Mouse (Mus musculus) embryonic facial prominence, embryonic 15.5 days (tissue): ENCODE results near the gene Lrmda. TPM values are rescaled to one million over a fixed set of nuclear protein-coding genes. Genes with fewer than 3 reads are reported as not detected.
A peak's percentile ranks its signal among the peaks of the same experiment; 100 is the strongest.
"Not testable (repeated sequence)": the region's sequence is repeated elsewhere in the genome, so short reads cannot be mapped to it uniquely, and the experiment has no call there.

Experiments
- ATAC-seq: fragments of 200-750 bp; cut with Nextera tagmentation; 2 replicates; pipeline ENCODE4 v1.8.0; 2017; ENCODE audit warnings: low read depth, moderate TSS enrichment; ENCODE audit not compliant: insufficient number of reproducible peaks, low FRiP score, low TSS enrichment
- H3K27ac ChIP-seq: fragments of 300-500 bp; sonication (generic); replicated peaks from 2 replicates; pipeline ENCODE4 v1.5.1; 2015; ENCODE audit warnings: mild to moderate bottlenecking, inconsistent platforms
- H3K27me3 ChIP-seq: fragments of 300-500 bp; sonication (generic); 2 replicates; pipeline ENCODE4 v1.6.1; 2015; ENCODE audit warnings: inconsistent platforms
- H3K36me3 ChIP-seq: fragments of 300-500 bp; sonication (generic); 2 replicates; pipeline ENCODE4 v1.6.1; 2015; ENCODE audit warnings: mild to moderate bottlenecking, inconsistent platforms
- H3K4me1 ChIP-seq: fragments of 300-500 bp; sonication (generic); 2 replicates; pipeline ENCODE4 v1.6.1; 2015; ENCODE audit warnings: inconsistent platforms
- H3K4me2 ChIP-seq: fragments of 300-500 bp; sonication (generic); replicated peaks from 2 replicates; pipeline ENCODE4 v1.6.1; 2015; ENCODE audit warnings: mild to moderate bottlenecking, inconsistent platforms
- H3K4me3 ChIP-seq: fragments of 300-500 bp; sonication (generic); replicated peaks from 2 replicates; pipeline ENCODE4 v1.5.1; 2015; ENCODE audit warnings: mild to moderate bottlenecking, inconsistent platforms
- H3K9ac ChIP-seq: fragments of 300-500 bp; sonication (generic); 2 replicates; pipeline ENCODE4 v1.6.1; 2015; ENCODE audit warnings: inconsistent platforms
- H3K9me3 ChIP-seq: fragments of 300-500 bp; sonication (generic); replicated peaks from 2 replicates; pipeline ENCODE4 v1.6.1; 2016; ENCODE audit warnings: inconsistent platforms
- WGBS: fragments of 180-500 bp; shearing (Covaris S2); methylation state at CpG from one replicate; pipeline ENCODE4 v1.1.7; 2015; 5-methylcytosine and 5-hydroxymethylcytosine counted together
- polyA plus RNA-seq: library from polyadenylated mRNA; unstranded; fragments of >200 nt; fragmentation: Nextera tagmentation; extraction: Ambion mirVana; gene quantifications from 2 replicates; pipeline ENCODE4 v1.2.1, GENCODE M21; 2015

Lrmda gene
- polyA plus RNA-seq, 1 experiment from 2014 or later: 0.64 TPM

- no peak overlapping the region for H3K27ac ChIP-seq
- H3K4me3 ChIP-seq: no peak overlapping the region
- WGBS: 91% methylated on average over 3 of the region's 3 CpGs
- ATAC-seq: no peak
- H3K4me2 ChIP-seq: no peak overlapping the region
- no peaks in the 10 kb centered on the region for H3K9me3 ChIP-seq
- peaks cover 32% of the 10 kb centered on the region for H3K4me1 ChIP-seq
- no peak overlapping the region for H3K9ac ChIP-seq
- no peaks in the 10 kb centered on the region for H3K36me3 ChIP-seq
- H3K27me3 ChIP-seq: no peaks in the 10 kb centered on the region
These were observed 559.5 kb downstream of the Lrmda start for GRCm38 (mm10) chr14:22578986-22579385.

GRCm38 (mm10) chr14:22582065-22582464, 562.6 kb downstream of the Lrmda start:
- no peak for ATAC-seq

GRCm38 (mm10) chr14:22586281-22586680, 566.8 kb downstream of the Lrmda start:
- Histone ChIP-seq H3K36me3 (no peaks in the 10 kb centered on the region), H3K27me3 (no peaks in the 10 kb centered on the region), H3K27ac (peak overlapping the region; percentile 48; the same call in 1 of the 2 replicates), H3K4me3 (no peak overlapping the region), H3K4me2 (no peak overlapping the region), H3K9ac (no peak overlapping the region), H3K4me1 (no peaks in the 10 kb centered on the region; the same call in 1 of the 2 replicates), H3K9me3 (no peaks in the 10 kb centered on the region)
- 74% methylated on average over 4 of the region's 4 CpGs for WGBS
- ATAC-seq: no peak

More at GRCm38 (mm10) chr14:22582065-22582464, 562.6 kb downstream of the Lrmda start:
- no peak overlapping the region for H3K9ac ChIP-seq
- no peaks in the 10 kb centered on the region for H3K9me3 ChIP-seq
- H3K36me3 ChIP-seq: no peaks in the 10 kb centered on the region
- H3K4me2 ChIP-seq: no peak overlapping the region
- peaks cover 9% of the 10 kb centered on the region for H3K4me1 ChIP-seq
- WGBS: 79% methylated on average over 9 of the region's 9 CpGs
- H3K4me3 ChIP-seq: no peak overlapping the region
- H3K27ac ChIP-seq: no peak overlapping the region
- no peaks in the 10 kb centered on the region for H3K27me3 ChIP-seq

- WGBS: 81% methylated on average over 4 of the region's 4 CpGs
- Histone ChIP-seq H3K27ac (peak overlapping the region; percentile 48; the same call in 1 of the 2 replicates), H3K36me3 (no peaks in the 10 kb centered on the region), H3K4me2 (no peak overlapping the region), H3K4me3 (no peak overlapping the region), H3K9me3 (no peaks in the 10 kb centered on the region), H3K27me3 (no peaks in the 10 kb centered on the region), H3K4me1 (no peaks in the 10 kb centered on the region; the same call in 1 of the 2 replicates), H3K9ac (no peak overlapping the region)
- no peak for ATAC-seq
These were observed 567.3 kb downstream of the Lrmda start for GRCm38 (mm10) chr14:22586796-22587195.

GRCm38 (mm10) chr14:22587285-22587957, 567.9 kb downstream of the Lrmda start:
- Histone ChIP-seq H3K27ac (no peak overlapping the region), H3K9me3 (no peaks in the 10 kb centered on the region), H3K27me3 (no peaks in the 10 kb centered on the region), H3K4me2 (no peak overlapping the region), H3K4me3 (no peak overlapping the region), H3K36me3 (no peaks in the 10 kb centered on the region), H3K9ac (no peak overlapping the region), H3K4me1 (no peaks in the 10 kb centered on the region; the same call in 1 of the 2 replicates)
- 70% methylated on average over 4 of the region's 4 CpGs for WGBS
- ATAC-seq: no peak

GRCm38 (mm10) chr14:22587958-22588296, 568.4 kb downstream of the Lrmda start:
- Histone ChIP-seq H3K9me3 (no peaks in the 10 kb centered on the region), H3K9ac (no peak overlapping the region), H3K4me2 (no peak overlapping the region), H3K4me3 (no peak overlapping the region), H3K4me1 (no peaks in the 10 kb centered on the region; the same call in 1 of the 2 replicates), H3K36me3 (no peaks in the 10 kb centered on the region), H3K27me3 (no peaks in the 10 kb centered on the region), H3K27ac (no peak overlapping the region)
- no peak for ATAC-seq
- WGBS: 81% methylated on average over 4 of the region's 4 CpGs

GRCm38 (mm10) chr14:22588394-22588793, 568.9 kb downstream of the Lrmda start:
- not testable (repeated sequence) for H3K27me3 ChIP-seq, H3K9me3 ChIP-seq
- 74% methylated on average over 1 of the region's 1 CpGs for WGBS

GRCm38 (mm10) chr14:22589503-22590215, 570.1 kb downstream of the Lrmda start:
- ATAC-seq: no peak
- no peaks in the 10 kb centered on the region for H3K9me3 ChIP-seq
- no peak overlapping the region for H3K9ac ChIP-seq
- H3K4me2 ChIP-seq: no peak overlapping the region
- H3K27me3 ChIP-seq: no peaks in the 10 kb centered on the region
- no peak overlapping the region for H3K27ac ChIP-seq
- H3K4me3 ChIP-seq: no peak overlapping the region
- H3K36me3 ChIP-seq: no peaks in the 10 kb centered on the region
- whole genome bisulfite sequencing: 53% methylated on average over 7 of the region's 7 CpGs
- no peaks in the 10 kb centered on the region; the same call in 1 of the 2 replicates for H3K4me1 ChIP-seq

More at GRCm38 (mm10) chr14:22588394-22588793, 568.9 kb downstream of the Lrmda start:
- H3K4me1 ChIP-seq, H3K36me3 ChIP-seq, H3K4me2 ChIP-seq, ATAC-seq, H3K27ac ChIP-seq, H3K4me3 ChIP-seq, H3K9ac ChIP-seq: not testable (repeated sequence)

GRCm38 (mm10) chr14:22591186-22591585, 571.7 kb downstream of the Lrmda start:
- Histone ChIP-seq H3K9me3 (no peaks in the 10 kb centered on the region), H3K36me3 (no peaks in the 10 kb centered on the region), H3K9ac (no peak overlapping the region), H3K27ac (no peak overlapping the region), H3K4me3 (no peak overlapping the region), H3K27me3 (no peaks in the 10 kb centered on the region), H3K4me2 (no peak overlapping the region), H3K4me1 (no peaks in the 10 kb centered on the region; the same call in 1 of the 2 replicates)
- 72% methylated on average over 2 of the region's 2 CpGs for WGBS
- ATAC-seq: no peak

GRCm38 (mm10) chr14:22597508-22597907, 578.0 kb downstream of the Lrmda start:
- no peak for ATAC-seq
- 58% methylated on average over 2 of the region's 2 CpGs for WGBS
- Histone ChIP-seq H3K27ac (no peak overlapping the region), H3K9me3 (no peaks in the 10 kb centered on the region), H3K4me3 (no peak overlapping the region), H3K4me2 (no peak overlapping the region), H3K9ac (no peak overlapping the region), H3K27me3 (no peaks in the 10 kb centered on the region), H3K4me1 (peaks cover 9% of the 10 kb centered on the region; the same call in 1 of the 2 replicates), H3K36me3 (no peaks in the 10 kb centered on the region)

- no peak overlapping the region for H3K4me3 ChIP-seq
- no peak overlapping the region for H3K27ac ChIP-seq
- H3K27me3 ChIP-seq: no peaks in the 10 kb centered on the region
- H3K9me3 ChIP-seq: no peaks in the 10 kb centered on the region
- no peak overlapping the region for H3K4me2 ChIP-seq
- 80% methylated on average over 5 of the region's 5 CpGs for WGBS
- peaks cover 9% of the 10 kb centered on the region; the same call in 1 of the 2 replicates for H3K4me1 ChIP-seq
- H3K36me3 ChIP-seq: no peaks in the 10 kb centered on the region
- no peak overlapping the region for H3K9ac ChIP-seq
- no peak for ATAC-seq
These were observed 579.1 kb downstream of the Lrmda start for GRCm38 (mm10) chr14:22598638-22599037.
